Mouse (Mus musculus) bone marrow macrophage, adult 2 months (primary cell): Measurements from ENCODE around the gene Kdm4b. TPM values are rescaled to one million over a fixed set of nuclear protein-coding genes. Genes with fewer than 3 reads are reported as not detected.

ENCODE experiments used
- H3K27ac ChIP-seq: 2 replicates; pipeline ENCODE4 v1.5.1; 2012; ENCODE audit warnings: low read depth, low read length; ENCODE audit not compliant: insufficient read depth
- H3K4me1 ChIP-seq: 2 replicates; pipeline ENCODE4 v1.6.1; 2012; ENCODE audit warnings: low read length; ENCODE audit not compliant: control insufficient read depth, insufficient read depth
- H3K4me3 ChIP-seq: 2 replicates; pipeline ENCODE4 v1.5.1; 2012; ENCODE audit warnings: mild to moderate bottlenecking, low read length, moderate library complexity; ENCODE audit not compliant: insufficient read depth
- CTCF ChIP-seq: IDR thresholded peaks from 2 replicates; pipeline ENCODE4 v1.5.1; 2012; ENCODE audit warnings: low read depth, mild to moderate bottlenecking, low read length, moderate library complexity
- POLR2A ChIP-seq: IDR thresholded peaks from 2 replicates; pipeline ENCODE4 v1.6.1; 2012; ENCODE audit warnings: mild to moderate bottlenecking, low read depth, low read length, borderline replicate concordance
- polyA plus RNA-seq: library from polyadenylated mRNA; stranded (reverse); fragments of >200 nt; gene quantifications from 2 replicates; pipeline ENCODE4 v1.2.4, GENCODE M21; 2012; ENCODE audit not compliant: missing spikeins, insufficient read depth, insufficient read length

Gene Kdm4b
- polyA plus RNA-seq, 1 experiment: 17.3 TPM

DNA sequence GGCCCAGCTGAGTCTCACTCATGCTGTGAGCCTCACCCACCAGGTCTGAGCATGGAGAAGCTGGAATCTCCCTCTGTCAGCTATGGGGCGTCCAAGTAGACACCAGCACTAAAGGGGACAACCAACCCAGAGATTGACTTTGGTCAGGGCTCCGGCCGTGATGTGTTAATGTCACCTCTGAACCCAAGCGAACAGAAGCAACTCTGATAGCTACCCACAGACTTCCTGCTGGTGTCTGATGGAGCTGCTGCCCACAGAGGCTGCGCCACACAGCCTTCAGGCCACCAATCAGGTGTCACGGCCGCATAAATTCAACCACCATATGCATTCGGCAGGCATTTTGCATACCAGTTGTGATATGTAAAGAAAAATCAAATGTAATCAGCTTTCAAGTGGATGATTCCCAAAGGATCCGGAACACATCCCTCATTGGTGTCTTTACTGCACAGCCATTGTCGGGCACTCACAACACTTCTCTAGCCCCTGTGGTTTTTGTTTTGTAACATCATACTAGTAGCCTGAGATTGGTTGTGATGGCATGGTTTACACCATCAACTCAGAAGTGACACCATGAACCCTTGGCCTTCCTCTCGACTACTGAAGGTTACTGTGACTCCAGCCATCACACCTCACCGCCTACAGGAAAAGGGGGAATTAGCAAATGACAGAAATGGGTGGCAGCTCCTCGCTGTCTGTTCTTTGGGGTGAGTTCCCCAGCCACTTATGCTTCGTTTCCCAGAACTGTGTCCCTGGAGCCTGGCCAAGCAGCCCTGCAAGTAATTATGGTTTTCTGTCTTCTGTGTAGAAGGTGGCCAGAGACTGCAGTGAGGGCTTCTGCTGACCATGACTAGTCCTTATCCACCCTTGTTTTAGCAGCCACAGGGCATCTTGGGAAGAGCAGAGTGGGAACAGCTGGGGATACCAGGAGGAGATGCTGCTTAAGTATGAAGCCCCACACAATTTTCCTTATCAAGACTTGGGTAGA is 80.3 kb downstream of the Kdm4b start:
- H3K27ac ChIP-seq: no peak overlapping the region
- H3K4me1 ChIP-seq: peaks cover 18% of the 10 kb centered on the region
- TF ChIP-seq CTCF: no peak
- no peak for TF ChIP-seq POLR2A
- no peak overlapping the region for H3K4me3 ChIP-seq

DNA sequence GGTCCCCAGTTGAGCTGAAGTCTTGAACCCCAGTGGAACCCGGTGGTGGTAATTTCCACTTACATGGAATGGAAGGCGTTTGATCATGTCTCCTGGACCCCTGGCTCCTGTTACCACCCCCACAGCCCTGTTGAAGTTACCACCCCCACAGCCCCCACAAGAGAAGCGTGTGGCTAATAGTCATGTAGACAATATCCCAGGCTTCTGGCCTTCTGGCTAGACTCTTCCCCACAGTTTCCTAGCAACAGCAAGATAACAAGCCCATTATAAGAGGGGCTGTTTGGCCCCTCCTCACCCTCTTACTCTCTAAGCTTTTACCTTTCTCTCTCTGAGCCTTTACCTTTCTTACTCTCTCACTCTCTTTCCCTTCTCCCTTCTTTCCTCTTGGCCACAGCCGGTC is 81.0 kb downstream of the Kdm4b start:
- H3K4me3 ChIP-seq: no peak overlapping the region
- no peak overlapping the region for H3K27ac ChIP-seq
- H3K4me1 ChIP-seq: peaks cover 18% of the 10 kb centered on the region
- no peak for TF ChIP-seq CTCF
- TF ChIP-seq POLR2A: no peak

DNA sequence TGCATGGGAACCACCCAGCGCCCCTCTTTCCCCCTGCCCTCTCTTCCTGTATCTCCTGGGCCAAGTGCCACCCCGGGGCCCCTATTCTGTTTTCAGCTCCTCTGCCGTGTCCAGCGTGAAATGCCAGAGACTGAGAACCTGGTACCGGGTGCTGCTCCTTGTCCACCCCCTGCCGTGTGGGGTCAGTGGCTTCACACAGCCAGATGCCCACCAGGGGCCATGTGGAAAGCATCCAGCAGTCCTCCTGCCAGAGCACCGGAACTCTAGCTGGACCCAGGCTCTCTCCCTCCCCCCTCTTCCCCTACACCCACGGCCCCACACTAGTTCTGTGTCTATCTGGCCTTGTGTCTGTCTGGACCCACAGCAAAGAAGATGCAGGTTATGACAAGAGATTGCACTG is 81.5 kb downstream of the Kdm4b start:
- peaks cover 18% of the 10 kb centered on the region for H3K4me1 ChIP-seq
- no peak overlapping the region for H3K4me3 ChIP-seq
- TF ChIP-seq CTCF: no peak
- TF ChIP-seq POLR2A: no peak
- H3K27ac ChIP-seq: no peak overlapping the region

DNA sequence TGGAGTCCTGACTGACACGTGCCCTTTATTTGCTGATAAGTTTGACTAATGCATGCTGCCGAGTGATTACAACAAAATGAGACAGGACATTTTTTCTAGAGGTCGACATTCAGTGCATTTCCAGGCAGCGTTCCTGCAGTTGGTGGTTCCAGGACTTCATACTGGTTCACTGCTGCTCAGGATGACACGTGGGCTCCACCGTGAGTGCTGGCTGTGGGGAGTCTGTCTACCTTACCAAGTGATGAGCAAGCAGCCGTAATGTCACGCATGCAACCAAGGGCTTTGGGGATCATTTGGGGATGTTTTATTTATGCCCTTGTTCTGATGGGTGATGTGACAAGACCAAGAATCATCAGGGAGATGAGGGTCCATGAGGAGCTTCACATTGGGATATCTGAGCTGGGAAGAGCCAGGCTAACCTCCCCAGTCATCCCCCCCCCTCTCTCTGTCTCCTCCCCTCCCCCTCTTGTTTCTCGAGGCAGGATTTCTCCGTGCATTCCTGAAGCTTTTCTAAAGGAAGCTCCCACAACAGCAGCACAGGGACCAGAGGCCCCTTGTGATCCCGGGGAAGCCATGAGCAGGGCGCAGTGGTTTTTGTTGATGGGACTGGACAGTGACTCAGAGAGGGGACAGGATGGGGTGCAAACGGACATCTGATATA is 83.2 kb downstream of the Kdm4b start:
- Histone ChIP-seq H3K27ac (no peak overlapping the region), H3K4me1 (peaks cover 18% of the 10 kb centered on the region), H3K4me3 (no peak overlapping the region)
- TF ChIP-seq CTCF: no peak
- no peak for TF ChIP-seq POLR2A

DNA sequence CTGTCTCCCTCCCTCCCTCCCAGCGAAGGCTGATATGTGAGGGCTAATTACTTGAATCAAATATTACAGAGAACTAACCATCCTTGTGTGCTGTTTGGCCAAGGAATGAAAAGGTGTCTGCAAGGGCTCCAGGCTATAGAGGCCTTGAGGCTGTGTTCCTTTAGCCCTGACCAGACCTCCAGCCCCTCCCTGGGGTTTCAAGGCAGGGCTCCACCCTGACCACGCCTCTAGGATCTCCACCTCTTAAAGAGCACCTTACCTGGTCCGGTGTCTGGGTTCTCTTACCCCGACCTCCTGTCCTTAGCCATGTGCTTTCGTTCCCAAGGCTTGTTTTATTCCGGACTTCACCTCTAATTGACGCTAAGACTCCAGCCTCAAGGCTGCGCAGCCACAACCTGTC is 83.9 kb downstream of the Kdm4b start:
- H3K4me1 ChIP-seq: peaks cover 18% of the 10 kb centered on the region

DNA sequence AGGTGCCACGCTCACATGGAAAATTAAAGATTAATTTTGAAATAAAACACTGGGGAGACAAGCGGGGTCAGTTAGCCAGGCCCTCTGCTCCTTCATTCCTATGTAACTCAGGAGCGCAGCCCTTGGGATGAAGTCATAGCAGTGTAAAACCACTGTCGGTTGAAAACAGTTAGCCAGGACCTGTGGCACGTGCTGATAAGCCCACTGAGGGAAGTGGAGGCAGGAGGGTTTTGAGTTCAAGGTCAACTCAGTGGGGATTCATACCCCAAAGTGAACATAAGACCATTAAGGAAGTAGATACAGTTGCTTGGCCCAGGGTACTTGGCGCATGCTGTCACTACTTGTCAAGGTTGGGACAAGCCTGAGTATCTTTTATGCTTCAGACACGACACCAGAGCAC is 85.6 kb downstream of the Kdm4b start:
- peaks cover 3% of the 10 kb centered on the region; the same call in 1 of the 2 replicates for H3K4me1 ChIP-seq
- no peak for TF ChIP-seq CTCF
- TF ChIP-seq POLR2A: no peak
- H3K27ac ChIP-seq: no peak overlapping the region
- no peak overlapping the region for H3K4me3 ChIP-seq

More for the DNA sequence above, 83.9 kb downstream of the Kdm4b start:
- H3K4me3 ChIP-seq: no peak overlapping the region
- TF ChIP-seq CTCF (no peak), POLR2A (no peak)
- H3K27ac ChIP-seq: no peak overlapping the region

DNA sequence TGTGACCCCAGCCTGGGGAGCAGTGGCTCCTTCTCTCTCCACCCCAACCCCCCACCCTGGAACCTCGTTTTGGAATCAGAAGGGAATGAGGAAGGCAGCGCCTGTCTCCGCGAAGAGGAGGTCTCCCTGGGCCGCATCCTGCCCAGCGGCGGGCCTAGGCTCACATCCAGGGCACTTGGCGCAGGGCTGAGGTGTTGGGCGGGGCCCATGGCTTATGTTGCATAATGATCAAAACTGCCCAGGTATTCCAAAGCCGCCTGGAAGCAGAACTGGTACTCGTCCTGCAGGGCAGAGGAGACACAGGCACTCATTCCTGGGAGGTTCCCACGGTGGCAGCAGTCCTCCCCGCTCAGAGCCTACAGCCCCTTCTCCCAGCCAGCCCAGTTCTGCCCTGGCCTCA is 87.3 kb downstream of the Kdm4b start:
- peaks cover 4% of the 10 kb centered on the region; the same call in 1 of the 2 replicates for H3K4me1 ChIP-seq
- TF ChIP-seq POLR2A (no peak), CTCF (no peak)
- H3K27ac ChIP-seq: no peak overlapping the region
- H3K4me3 ChIP-seq: no peak overlapping the region

DNA sequence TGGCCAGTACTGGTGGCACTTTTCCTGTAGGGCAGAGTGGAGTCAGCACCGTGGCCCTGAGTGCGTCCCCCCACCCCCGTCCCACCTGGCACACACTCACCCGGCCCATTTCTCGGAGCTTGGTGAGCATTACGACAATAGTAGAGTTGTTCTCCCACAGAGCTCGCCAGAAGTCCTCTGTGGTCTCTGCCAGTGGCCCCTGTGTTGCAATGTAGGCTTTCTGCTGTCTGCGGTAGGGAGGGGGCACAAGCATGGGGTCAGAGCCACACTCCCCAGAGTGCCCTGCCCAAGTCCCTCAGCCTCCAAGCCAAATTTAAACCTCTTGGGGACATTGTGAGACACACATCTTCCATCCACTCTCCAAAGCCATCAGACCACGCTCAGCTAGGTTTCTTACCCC is 88.9 kb downstream of the Kdm4b start:
- no peak overlapping the region for H3K4me3 ChIP-seq
- TF ChIP-seq POLR2A (no peak), CTCF (no peak)
- H3K4me1 ChIP-seq: peaks cover 9% of the 10 kb centered on the region
- no peak overlapping the region for H3K27ac ChIP-seq

DNA sequence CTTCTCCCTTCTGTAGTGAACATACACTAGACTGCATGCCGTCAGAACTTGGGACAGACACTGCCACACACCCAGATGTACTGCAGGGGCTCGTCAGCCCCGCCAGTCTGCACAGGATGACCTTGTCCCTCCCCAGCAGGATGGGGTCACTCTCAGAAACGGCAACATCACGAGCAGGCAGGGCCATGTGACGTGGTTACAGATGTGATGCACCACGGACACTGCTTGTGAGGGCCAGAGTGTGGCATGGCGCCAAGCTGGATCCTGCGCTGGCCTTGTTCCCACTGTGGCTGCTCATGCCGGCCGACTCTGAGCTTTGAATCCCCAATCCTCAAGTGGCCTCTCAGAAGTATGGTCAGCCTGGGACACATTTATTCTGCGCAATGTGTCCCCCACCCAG is 92.4 kb downstream of the Kdm4b start:
- H3K4me1 ChIP-seq: peaks cover 9% of the 10 kb centered on the region
- TF ChIP-seq POLR2A: no peak
- no peak for TF ChIP-seq CTCF
- H3K4me3 ChIP-seq: no peak overlapping the region
- H3K27ac ChIP-seq: peak overlapping the region; percentile 47

DNA sequence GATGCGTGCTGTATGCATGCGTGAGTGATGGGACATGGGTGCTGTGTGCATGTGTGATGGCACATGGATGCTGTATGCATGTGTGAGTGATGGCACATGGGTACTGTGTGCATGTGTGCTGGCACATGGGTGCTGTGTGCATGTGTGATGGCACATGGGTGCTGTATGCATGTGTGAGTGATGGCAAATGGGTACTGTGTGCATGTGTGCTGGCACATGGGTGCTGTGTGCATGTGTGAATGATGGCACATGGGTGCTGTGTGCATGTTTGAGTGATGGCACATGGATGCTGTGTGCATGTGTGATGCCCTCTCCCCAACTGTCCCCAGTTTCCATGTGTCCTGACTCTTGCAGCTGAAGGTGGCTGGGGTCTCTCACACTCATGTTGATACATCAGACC is 94.2 kb downstream of the Kdm4b start:
- no peak for TF ChIP-seq CTCF
- TF ChIP-seq POLR2A: no peak
- Histone ChIP-seq H3K27ac (no peak overlapping the region), H3K4me1 (peaks cover 9% of the 10 kb centered on the region), H3K4me3 (no peak overlapping the region)
